Mouse (Mus musculus) liver, embryonic 16.5 days (tissue): ENCODE measurements around the gene Fnbp1. TPM values are rescaled to one million over a fixed set of nuclear protein-coding genes. Genes with fewer than 3 reads are reported as not detected.

Experiments
- ATAC-seq: fragments of 200-750 bp; cut with Nextera tagmentation; 2 replicates; pipeline ENCODE4 v1.8.0; 2017; ENCODE audit warnings: low read depth, mild to moderate bottlenecking, moderate number of reproducible peaks, moderate library complexity
- H3K27ac ChIP-seq: fragments of 300-500 bp; sonication (generic); 2 replicates; pipeline ENCODE4 v1.5.1; 2014; ENCODE audit warnings: mild to moderate bottlenecking, low read length
- H3K27me3 ChIP-seq: fragments of 300-500 bp; sonication (generic); 2 replicates; pipeline ENCODE4 v1.6.1; 2014; ENCODE audit warnings: low read depth, low read length, mixed read lengths; ENCODE audit not compliant: control insufficient read depth, insufficient read depth
- H3K36me3 ChIP-seq: fragments of 300-500 bp; sonication (generic); 2 replicates; pipeline ENCODE4 v1.6.1; 2014; ENCODE audit warnings: mild to moderate bottlenecking; ENCODE audit not compliant: control insufficient read depth, insufficient read depth
- H3K4me1 ChIP-seq: fragments of 300-500 bp; sonication (generic); 2 replicates; pipeline ENCODE4 v1.6.1; 2014; ENCODE audit warnings: low read depth, low read length, mixed read lengths; ENCODE audit not compliant: control insufficient read depth
- H3K4me2 ChIP-seq: fragments of 300-500 bp; sonication (generic); 2 replicates; pipeline ENCODE4 v1.6.1; 2014; ENCODE audit warnings: low read depth, low read length, mixed read lengths
- H3K4me3 ChIP-seq: fragments of 300-500 bp; sonication (generic); 2 replicates; pipeline ENCODE4 v1.5.1; 2014; ENCODE audit warnings: low read depth, mild to moderate bottlenecking, low read length
- H3K9ac ChIP-seq: fragments of 300-500 bp; sonication (generic); 2 replicates; pipeline ENCODE4 v1.6.1; 2014; ENCODE audit warnings: low read depth, low read length
- H3K9me3 ChIP-seq: fragments of 300-500 bp; sonication (generic); replicated peaks from 2 replicates; pipeline ENCODE4 v1.6.1; 2016; ENCODE audit warnings: low read length; ENCODE audit not compliant: control insufficient read depth
- WGBS: fragments of 180-500 bp; shearing (Covaris S2); extraction: QIAGEN DNeasy Blood & Tissue Kit; methylation state at CpG from one replicate; pipeline ENCODE4 v1.1.7; 2014; ENCODE audit not compliant: insufficient replicate concordance; 5-methylcytosine and 5-hydroxymethylcytosine counted together
- polyA plus RNA-seq: library from polyadenylated mRNA; unstranded; fragments of >200 nt; fragmentation: Nextera tagmentation; extraction: Ambion mirVana; gene quantifications from 2 replicates; pipeline ENCODE4 v1.2.1, GENCODE M21; 2015

The Fnbp1 gene
- polyA plus RNA-seq, 1 experiment from 2014 or later: 5.9 TPM

DNA sequence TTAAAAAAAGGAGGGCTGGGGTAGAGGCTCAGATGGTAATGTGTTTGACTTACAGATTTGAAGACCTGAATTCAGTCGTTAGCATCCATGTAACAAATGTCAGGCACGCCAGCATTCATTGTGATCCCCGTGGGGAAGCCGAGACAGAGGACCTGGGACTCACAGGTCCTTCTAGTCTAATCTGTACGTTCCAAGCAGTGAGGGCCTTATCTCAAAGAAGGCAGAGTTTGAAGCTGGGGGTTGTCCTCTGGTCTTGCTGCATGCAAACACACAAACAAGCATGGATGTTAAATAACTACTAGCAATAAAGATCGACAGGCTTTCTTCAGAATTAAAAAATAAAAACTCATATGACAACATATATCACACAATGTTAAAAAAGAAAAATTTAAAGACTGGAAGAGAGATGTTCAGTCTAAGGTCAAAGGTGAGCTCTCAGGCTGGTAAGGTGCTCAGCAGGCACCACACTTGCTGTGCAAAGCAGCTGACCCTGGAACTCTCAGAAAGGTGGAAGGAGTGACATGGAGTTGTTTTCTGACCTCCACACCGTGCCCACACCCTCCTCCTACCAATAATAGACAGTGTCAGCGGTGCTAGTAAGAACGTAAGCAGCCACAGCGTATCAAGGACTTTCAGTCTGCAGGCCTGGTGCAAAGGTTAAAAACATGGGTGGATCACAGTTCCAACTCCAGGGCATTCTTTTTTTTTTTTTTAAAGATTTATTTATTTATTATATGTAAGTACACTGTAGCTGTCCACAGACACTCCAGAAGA, 18.5 kb upstream of the Fnbp1 start:
- peak; percentile 59; the same call in 1 of the 2 replicates for ATAC-seq
- WGBS: 40% methylated on average over 10 of the region's 10 CpGs
- Histone ChIP-seq H3K4me1 (peaks cover 44% of the 10 kb centered on the region), H3K36me3 (no peaks in the 10 kb centered on the region), H3K9ac (no peak overlapping the region), H3K27me3 (no peaks in the 10 kb centered on the region), H3K4me3 (no peak overlapping the region), H3K27ac (no peak overlapping the region), H3K4me2 (no peak overlapping the region), H3K9me3 (no peaks in the 10 kb centered on the region)

DNA sequence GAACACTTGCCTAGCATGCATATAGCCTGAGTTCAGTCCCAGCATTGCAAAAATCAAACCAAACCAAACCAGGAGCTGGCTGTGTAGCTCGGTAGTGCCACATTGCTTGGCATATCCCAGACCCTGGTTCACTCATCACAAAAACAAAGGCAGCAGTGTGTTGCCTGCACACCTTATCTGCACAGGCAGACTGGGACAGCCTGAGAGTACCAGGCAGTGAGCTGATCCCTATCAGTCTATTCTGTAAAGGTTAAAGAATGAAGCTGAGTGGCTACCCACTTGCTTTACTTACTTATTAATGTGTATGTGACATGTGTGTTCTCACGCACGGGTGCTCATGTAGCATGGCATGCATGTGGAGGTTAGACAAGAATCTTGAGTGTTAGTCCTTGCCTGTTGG, 15.0 kb upstream of the Fnbp1 start:
- Histone ChIP-seq H3K27ac (no peak overlapping the region), H3K9ac (no peak overlapping the region), H3K4me2 (0 out of 2 replicates have a peak overlapping the region, but pooled peaks have one; percentile 10), H3K4me3 (no peak overlapping the region), H3K27me3 (no peaks in the 10 kb centered on the region), H3K4me1 (peaks cover 43% of the 10 kb centered on the region), H3K36me3 (no peaks in the 10 kb centered on the region), H3K9me3 (no peaks in the 10 kb centered on the region)
- peak; percentile 74 for ATAC-seq
- WGBS: 44% methylated on average over 3 of the region's 3 CpGs

DNA sequence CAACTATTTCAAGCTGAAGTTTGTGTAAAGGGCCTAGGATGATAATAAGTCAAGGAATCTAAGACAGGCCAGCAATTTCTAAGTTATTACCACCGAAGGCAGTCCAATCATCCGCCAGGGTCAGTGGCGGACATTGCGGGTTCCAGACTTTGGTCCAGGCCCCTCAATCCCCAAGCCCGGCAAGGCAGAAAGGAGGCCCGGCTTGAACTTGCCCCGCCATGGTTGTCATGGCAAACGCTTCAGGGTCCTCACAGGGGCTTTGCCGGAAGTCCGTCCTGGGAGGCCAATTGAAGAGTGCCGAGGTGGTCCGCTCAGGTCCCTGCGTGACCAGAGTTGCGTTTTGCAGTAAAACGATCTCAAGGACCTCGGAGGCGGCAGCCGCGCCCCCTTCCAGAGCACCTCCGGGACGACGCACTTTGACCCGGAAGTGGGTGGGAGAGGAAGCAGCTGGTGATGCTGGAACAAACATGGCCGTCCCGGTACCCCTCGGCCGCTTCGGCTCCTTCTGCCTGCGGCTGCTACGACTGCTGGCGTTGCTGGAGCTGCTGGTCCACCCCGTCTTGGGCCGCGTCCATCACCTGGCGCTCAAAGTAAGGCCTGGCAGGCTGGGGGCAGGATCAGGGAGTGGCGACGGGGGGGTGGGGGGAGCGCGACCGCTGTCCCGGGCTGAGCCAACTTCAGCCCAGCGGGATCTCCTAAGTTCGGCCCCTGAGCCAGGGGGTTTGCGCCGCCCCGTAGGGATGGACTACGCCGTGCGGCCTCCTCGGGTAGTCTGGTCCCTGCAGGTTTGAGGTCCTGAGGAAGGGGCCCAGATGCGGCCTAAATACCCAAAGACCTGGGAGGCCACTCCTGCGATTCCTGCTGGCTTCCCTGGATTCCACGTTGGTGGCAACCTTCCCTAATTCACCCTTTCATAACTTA, 10.3 kb upstream of the Fnbp1 start, which contains the start of gene Gpr107:
TSS of gene Gpr107 (plus strand) at position 425 of the 921 bp plus-strand sequence.
- Histone ChIP-seq H3K27me3 (no peaks in the 10 kb centered on the region), H3K36me3 (no peaks in the 10 kb centered on the region), H3K9me3 (no peaks in the 10 kb centered on the region), H3K4me2 (peak within 1 kb of the TSS; percentile 77), H3K9ac (peak within 1 kb of the TSS; percentile 86), H3K4me3 (peak within 1 kb of the TSS; percentile 89), H3K27ac (peak within 1 kb of the TSS; percentile 62; the same call in 1 of the 2 replicates), H3K4me1 (peaks cover 28% of the 10 kb centered on the region)
- whole genome bisulfite sequencing: under 1% methylated on average over 53 of the region's 53 CpGs
- peak; percentile 81 for ATAC-seq

DNA sequence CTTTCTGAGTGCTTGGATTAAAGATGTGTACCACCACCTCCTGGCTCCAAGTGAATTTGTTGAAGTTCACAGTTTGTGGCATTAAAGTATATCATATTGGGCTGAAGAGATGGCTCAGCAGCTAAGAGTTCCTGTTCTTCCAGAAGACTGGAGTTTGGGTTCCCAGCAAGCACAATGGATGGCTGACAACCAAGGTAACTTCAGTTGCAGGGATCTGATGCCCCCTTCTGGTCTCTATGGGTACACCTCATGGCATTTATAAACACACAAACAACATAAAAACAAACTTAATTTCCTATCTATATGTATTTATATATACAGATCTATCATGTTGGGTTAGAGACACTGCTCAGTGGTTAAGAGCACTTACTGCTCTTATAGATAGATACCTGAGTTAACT, 9.0 kb upstream of the Fnbp1 start:
- H3K4me2 ChIP-seq: no peak overlapping the region
- ATAC-seq: no peak
- no peak overlapping the region for H3K9ac ChIP-seq
- no peak overlapping the region for H3K27ac ChIP-seq
- no peaks in the 10 kb centered on the region for H3K27me3 ChIP-seq
- no peak overlapping the region for H3K4me3 ChIP-seq
- H3K4me1 ChIP-seq: peaks cover 15% of the 10 kb centered on the region
- H3K9me3 ChIP-seq: no peaks in the 10 kb centered on the region
- H3K36me3 ChIP-seq: no peaks in the 10 kb centered on the region; the same call in 1 of the 2 replicates

DNA sequence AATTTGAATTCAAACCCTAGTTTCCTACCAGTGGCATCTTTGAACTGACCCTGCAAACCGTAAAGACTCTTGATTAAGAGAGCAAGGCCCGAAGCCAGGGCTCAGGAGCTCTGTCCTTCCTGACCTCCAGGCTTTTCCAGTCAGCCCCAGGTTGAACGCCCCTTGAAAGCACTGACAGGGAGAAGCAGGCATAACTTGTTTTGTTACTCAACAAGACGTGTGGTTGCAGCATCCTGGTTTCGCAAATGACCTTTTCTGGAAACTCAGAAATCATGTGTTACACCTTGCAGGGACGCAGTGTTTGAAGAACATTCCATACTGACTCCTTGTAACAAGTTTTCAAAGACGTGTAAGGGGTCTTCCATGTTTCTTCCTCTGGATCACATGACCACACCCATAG, 5.2 kb upstream of the Fnbp1 start:
- peaks cover 12% of the 10 kb centered on the region for H3K4me1 ChIP-seq
- ATAC-seq: no peak
- H3K27ac ChIP-seq: no peak overlapping the region
- H3K9ac ChIP-seq: no peak overlapping the region
- no peaks in the 10 kb centered on the region; the same call in 1 of the 2 replicates for H3K36me3 ChIP-seq
- 61% methylated on average over 7 of the region's 7 CpGs for WGBS
- H3K4me3 ChIP-seq: no peak overlapping the region
- H3K9me3 ChIP-seq: no peaks in the 10 kb centered on the region
- H3K27me3 ChIP-seq: no peaks in the 10 kb centered on the region; the same call in 1 of the 2 replicates
- H3K4me2 ChIP-seq: no peak overlapping the region

DNA sequence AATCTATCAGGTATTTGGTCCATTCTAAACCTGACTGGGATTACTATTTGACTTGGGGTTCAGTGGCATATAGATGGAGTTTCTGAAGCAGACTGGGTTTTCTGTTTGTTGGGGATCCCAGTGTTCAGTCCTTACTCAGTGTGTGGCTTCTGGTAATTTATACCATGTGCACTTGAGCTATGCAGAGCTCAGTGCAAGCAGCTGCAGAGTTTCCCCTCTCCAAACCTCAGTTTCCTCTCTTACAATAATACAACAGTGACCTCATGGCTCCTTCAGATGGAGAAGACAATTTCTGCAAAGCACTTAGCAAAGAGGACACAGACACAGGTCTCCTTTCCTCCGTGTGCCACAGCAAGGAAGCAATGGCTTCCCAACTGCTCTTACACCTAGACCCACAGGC, 3.1 kb upstream of the Fnbp1 start:
- H3K4me1 ChIP-seq: peaks cover 17% of the 10 kb centered on the region
- H3K36me3 ChIP-seq: no peaks in the 10 kb centered on the region; the same call in 1 of the 2 replicates
- no peaks in the 10 kb centered on the region for H3K9me3 ChIP-seq
- 36% methylated on average over 1 of the region's 1 CpGs for WGBS
- no peak for ATAC-seq
- no peak overlapping the region for H3K4me2 ChIP-seq
- no peaks in the 10 kb centered on the region; the same call in 1 of the 2 replicates for H3K27me3 ChIP-seq
- H3K9ac ChIP-seq: no peak overlapping the region
- 0 out of 2 replicates have a peak overlapping the region, but pooled peaks have one; percentile 15 for H3K27ac ChIP-seq
- no peak overlapping the region for H3K4me3 ChIP-seq

DNA sequence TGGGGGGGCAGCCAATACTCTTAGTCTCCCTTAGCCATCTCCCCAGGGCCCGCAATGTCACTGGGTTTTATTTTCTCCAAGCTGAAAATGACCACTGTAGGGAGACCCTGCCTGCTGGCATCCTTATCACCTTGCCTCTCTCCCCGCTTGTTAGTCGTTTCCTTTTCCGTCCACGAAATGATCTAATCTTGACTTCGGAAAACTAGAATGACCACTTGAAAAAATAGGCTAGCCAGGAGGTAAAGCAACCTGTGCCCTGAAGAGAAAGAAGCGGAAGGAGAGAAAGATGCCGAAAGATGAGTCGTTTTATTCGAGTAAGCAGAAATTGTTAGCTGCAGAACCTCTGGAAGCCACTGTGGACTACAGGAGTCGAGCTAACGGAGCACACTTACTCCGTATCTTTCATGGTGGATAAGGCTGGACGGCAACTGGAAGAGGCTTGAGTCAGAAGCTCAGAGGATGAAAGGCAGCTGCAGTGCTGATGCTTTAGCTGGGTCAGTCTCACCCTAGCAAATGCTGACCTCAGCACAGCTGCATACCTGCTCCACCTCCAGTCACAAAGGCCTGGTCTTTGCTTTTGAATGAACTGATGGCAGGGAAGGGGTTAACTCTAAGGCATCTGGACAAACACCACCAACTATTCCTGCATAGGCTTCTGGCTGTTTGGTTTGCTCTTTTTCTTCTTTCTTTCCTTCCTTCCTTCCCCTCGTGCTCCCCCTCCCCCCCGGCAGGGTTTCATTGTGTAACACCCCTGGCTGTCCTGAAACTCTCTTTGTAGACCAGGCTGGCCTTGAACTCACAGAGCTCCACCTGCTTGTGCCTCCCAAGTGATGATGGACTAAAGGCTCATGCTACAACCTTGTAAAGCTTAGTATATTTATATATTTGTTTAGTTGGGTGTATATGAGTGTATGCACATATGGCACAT, 2.2 kb upstream of the Fnbp1 start:
- H3K4me2 ChIP-seq: peak overlapping the region; percentile 24
- H3K9ac ChIP-seq: no peak overlapping the region; the same call in 1 of the 2 replicates
- ATAC-seq: no peak
- H3K9me3 ChIP-seq: no peaks in the 10 kb centered on the region
- WGBS: 22% methylated on average over 16 of the region's 16 CpGs
- H3K4me1 ChIP-seq: peaks cover 17% of the 10 kb centered on the region
- peak overlapping the region; percentile 18 for H3K27ac ChIP-seq
- H3K4me3 ChIP-seq: peak overlapping the region; percentile 9; the same call in 1 of the 2 replicates
- no peaks in the 10 kb centered on the region; the same call in 1 of the 2 replicates for H3K27me3 ChIP-seq
- no peaks in the 10 kb centered on the region; the same call in 1 of the 2 replicates for H3K36me3 ChIP-seq

DNA sequence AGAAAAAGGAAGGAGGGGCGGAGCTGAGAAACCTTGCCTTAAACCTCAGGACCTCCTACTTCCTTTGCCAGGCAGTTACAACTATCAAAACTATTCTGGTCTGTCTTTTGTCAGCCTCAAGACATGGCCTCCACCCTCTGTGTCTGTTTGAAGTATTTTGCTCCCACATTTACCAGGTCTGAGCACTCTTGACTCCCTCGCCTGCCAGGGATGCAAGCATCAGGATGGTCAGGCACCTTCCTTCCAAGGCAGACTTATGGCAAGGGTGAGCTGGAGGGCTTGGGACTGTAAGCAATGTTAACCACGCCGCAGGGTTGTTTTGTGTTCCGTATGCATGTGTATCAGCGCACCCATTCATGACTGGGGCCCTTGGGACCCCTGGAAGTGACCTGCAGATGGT, 1.5 kb upstream of the Fnbp1 start:
- Histone ChIP-seq H3K27me3 (no peaks in the 10 kb centered on the region; the same call in 1 of the 2 replicates), H3K36me3 (no peaks in the 10 kb centered on the region; the same call in 1 of the 2 replicates), H3K27ac (peak overlapping the region; percentile 18), H3K4me1 (peaks cover 17% of the 10 kb centered on the region), H3K4me2 (peak overlapping the region; percentile 24), H3K9me3 (no peaks in the 10 kb centered on the region), H3K4me3 (peak overlapping the region; percentile 9; the same call in 1 of the 2 replicates), H3K9ac (no peak overlapping the region; the same call in 1 of the 2 replicates)
- no peak for ATAC-seq
- 20% methylated on average over 6 of the region's 6 CpGs for WGBS
